Mouse (Mus musculus) cerebellum, adult 8-10 months (tissue): ENCODE data around the gene Dnaaf3.

Experiments used
- DNase-seq: peaks from one replicate; pipeline ENCODE4 v3.0.0; 2022

Gene Dnaaf3

DNA sequence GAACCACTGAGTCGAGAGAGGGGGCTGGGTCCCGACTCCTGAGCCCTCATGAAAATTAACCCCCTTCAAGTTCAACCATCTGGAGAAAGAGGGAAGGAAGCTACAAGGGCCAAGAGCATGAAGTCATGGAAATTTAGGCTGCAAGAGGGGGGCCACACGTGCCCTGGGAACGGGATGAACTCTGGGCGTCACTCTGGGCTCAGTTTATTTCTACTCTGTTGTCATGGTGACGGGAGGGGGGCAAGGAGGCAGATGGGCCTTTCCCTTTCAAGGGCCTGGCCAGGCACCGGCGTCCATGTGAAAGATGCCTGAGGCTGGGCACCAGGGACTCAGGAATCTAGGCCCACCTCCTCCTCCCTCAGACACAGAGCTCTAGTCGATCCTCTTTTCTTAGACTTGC, 34.0 kb downstream of the Dnaaf3 start:
- peak; percentile 29 for DNase-seq

DNA sequence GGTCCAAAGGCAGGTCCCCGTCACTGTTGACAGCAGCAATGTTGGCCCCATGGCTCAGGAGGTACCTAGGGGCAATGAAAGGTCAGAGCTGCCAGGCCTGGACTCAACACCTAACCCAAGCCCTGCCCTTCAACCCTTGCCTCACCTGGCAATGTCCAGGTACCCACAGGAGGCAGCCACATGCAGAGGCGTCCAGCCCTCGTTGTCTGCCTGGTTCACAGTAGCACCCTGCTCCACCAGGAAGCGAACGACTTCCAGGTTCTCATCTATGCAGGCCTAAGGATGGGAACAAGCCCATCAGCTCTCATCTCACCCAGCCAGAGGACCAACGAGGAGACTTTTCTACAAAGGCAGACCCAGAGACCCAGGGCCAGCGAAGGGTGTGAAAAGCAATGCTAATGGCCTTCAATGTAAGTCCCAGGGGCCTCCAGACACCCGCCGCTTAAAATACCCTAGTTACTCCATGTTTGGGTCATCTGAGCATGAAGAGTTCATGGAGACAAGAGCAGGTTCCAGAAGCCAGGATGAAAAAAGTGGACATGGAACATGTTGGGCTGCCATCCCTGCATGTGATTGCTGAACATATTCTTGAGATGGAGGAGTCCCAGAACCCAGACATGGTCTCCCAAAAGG, 34.9 kb downstream of the Dnaaf3 start:
- no peak for DNase-seq

DNA sequence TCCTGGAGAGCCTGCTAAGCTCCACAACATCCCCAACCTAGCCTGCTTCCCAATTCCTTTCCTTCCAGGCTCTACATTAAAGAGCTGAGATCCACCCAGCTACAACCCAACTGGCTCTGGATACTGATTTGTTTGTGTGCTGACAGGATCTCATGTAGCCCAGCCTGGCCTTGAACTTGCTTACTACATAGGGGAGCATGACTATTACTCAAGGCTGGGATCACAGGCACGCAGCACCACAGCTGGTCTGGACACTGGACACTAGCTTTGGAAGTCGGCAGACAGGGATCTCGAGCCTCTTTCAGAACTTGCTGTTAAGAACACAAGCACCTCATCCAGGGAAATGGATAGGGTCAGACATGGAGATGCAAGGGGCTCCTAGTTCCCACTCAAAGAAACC, 35.8 kb downstream of the Dnaaf3 start:
- no peak for DNase-seq

DNA sequence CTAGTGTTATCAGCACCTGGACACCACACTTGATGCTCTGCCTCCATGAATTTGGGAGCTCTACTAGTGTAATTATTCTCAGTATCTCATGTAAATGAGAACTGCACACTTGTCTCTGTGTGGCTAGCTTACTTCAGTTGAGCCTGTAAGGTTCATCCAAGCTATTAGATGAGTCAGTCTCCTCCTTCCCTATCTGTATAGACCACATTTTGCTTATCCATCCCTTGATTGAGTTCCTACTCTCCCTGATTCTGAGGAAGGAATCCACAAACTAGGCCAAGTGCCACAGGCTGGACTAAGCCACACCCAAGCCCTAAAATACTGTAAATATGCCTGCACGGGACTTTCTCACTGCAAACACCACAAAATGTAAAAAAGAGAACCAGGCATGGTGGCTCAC, 38.3 kb downstream of the Dnaaf3 start:
- DNase-seq = no peak

DNA sequence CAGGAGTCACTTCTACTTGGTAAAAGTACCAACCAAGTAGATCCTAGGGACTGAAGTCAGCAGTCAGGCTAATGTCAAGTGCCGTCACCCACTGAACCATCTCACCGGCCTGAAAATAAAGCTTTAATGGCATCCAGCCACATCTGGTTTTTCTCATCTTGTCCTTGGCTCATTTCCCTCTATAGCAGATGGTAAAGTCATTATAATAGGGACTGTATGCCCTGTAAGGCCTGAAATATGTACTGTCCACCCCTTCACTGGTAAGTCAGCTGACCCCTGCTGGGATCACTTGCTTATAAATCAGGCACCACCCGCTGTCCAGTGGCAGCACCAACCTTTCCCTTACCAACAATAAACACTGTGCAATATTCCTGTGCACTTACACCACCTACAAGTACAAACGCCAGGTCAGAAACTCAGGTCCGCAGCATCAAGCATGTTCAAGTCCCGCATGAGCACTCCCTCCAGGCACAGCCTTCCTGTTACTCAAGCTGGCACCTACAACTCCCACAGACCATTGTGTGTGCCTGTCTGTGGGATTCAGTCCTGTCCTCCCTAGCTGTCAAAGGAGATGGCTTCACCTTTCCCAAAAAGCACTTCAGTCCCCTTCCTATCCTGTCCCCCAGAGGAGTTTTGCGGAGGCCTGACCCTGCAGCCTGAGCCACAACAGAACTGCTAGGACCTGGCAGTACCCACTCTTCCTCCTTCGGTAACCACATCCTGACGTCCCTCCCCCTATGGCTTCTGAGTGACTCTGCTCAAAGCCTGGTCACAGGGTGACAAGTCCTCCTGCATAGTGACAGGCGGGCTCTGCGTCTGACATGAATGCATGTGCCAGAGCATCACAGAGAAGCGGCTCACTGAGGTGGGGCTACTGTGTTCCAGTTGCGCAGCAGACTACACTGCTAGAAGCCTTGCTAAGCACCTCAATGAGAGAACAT, 39.7 kb downstream of the Dnaaf3 start:
- no peak for DNase-seq

DNA sequence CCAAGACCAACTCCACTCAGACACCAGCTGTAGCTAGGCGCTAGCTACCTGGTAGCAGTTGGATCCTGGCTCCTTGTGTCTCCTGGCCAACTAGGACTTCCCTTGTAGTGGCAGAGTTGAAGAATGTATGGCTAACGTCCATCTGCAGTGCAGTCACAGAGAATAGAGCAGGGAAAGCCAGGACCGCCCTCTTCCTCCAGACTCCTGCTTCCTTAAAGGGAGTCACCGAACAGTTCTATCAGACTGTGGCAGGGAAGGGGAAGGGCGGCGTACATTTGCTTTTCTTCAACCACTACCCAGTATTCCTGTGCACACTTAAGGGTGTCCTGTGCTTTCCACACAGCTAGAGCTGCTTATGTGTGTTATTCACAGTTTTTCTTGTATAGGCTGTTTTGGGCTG, 40.9 kb downstream of the Dnaaf3 start:
- DNase-seq = no peak

DNA sequence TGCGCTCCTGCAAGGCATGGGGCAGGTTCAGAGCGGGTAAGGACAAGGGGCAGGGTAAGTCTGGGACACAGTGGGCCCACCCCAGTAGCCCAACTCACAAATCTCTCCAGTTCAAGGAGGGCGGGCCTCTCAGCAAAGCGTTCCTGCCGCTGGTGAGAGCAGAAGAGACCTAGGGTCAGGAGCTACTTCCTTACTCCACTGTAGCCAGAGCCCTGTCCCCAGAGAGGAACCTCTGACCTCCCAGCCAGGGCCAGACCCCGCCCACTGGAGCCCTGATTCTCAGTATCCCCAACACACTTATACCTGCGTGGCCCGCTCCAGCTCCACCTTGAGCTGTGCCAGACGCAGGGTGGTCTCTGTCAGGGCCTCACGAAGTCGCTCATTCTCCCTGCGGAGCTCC, 50.0 kb downstream of the Dnaaf3 start:
- no peak for DNase-seq

DNA sequence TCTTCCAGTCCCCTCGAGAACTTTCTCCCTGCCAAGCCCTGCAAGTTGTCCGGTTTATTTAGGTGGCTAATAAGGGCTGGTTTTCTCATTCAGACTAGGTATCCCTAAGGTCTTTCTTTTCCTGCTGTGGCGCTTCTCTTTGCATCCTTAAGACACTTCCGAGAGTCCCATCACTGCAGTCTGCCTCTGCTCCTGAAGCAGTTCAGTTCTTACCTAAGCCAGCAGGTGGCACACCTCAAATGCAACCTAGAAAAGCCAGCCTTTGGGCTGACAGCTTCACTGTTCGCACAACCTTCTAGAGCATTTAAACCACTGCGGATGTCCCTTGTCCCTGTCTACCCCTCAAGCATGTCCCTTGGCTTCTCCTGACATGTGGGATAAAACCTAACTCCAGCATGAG, 52.6 kb downstream of the Dnaaf3 start:
- DNase-seq = peak; percentile 47

DNA sequence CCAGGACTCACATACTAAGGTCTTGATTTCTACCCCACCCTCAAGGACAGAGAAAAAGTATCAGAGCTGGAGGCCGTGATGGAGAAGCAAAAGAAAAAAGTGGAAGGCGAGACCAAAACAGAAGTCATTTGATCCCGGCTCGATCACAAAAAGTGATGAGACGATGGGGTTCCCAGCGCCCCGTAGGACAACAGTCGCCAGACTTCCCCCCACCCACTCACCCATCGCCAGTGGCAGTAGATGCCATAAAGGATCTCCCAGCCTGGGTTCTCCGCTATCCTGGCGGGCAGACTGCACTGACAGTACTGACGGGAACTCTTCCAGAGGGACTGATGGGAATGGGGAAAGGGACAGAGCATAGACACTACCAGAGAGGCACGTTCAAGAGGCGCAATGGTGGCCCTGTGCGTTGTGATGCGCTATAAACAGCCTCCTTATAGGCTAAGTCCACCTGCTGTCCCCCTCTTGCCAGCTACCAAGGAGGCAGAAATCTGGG, 53.4 kb downstream of the Dnaaf3 start:
- no peak for DNase-seq

DNA sequence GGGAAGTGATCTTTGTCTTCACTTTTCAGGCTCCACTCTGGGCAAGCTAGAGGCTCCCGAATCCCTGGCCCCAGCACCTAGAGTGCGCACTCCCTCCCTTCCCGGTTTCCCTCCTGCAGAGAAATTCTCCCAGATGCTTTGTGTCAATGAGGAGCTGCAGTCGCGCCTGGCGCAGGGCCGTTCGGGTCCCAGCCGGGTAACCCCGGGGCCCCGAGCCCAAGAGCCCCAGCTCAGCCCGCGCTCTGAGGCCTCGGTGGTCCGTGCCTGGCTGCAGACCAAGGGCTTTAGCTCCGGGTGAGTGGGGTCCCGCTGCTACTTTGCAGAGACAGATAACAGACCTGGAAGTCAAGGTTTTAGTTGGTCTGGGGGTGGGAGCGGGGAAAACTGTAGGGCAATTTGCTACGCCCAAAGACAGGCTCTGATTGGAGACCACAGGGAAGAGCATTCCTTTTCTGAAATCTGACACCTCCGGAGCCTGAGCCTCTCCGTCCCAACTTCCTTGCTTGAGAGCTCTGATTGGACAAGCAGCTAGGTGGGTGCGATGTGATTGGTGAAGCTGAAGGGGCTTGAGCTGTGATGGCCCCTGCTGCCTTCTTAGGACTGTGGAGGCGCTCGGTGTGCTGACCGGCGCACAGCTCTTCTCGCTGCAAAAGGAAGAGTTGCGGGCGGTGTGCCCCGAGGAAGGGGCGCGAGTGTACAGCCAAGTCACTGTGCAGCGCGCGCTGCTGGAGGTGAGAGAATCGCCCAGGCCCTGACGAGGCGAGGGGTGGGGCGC, 54.0 kb downstream of the Dnaaf3 start:
- peak; percentile 62 for DNase-seq

DNA sequence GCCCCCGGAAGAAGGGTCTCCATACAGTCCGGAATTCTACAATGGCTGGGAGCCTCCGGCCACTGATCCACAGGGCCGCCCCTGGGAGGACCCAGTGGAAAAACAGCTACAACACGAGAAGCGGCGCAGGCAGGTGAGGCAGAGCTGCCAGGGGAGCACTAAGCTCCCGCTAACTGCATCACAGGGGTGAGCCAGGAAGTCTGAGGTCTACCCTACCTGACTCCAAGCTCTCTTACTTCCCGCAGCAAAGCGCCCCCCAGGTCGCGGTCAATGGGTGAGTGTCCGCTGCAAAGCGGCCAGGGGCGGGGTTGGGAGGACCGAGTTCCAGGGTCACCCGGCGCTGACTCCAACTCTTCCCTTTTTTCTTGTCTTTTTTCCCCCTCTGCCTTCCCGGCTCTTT, 58.3 kb downstream of the Dnaaf3 start:
- DNase-seq = no peak
